In genomic region chr9:114729911-114730805, GRCm38 (mm10) we compare ENCODE assay signal across 1 mouse cellular context.
TF ChIP-seq lines count a peak whose summit lies in the region.

No protein-coding gene starts in this region.

TF ChIP-seq in MEL, 35 proteins besides CTCF, POLR2A, EP300 and RAD21 (continued from another document):
- TF ChIP-seq MAZ (IDR thresholded peaks at IDR 0.05; ENCODE audit: low read depth, low read length) (0 out of 2 replicates have a peak, but pooled peaks have one; percentile 35), BHLHE40 (IDR thresholded peaks at IDR 0.05; ENCODE audit: borderline replicate concordance, low read depth, low read length) (peak; percentile 94), TCF12 (IDR thresholded peaks at IDR 0.05; ENCODE audit: low read depth, low read length) (no peak), TBP (IDR thresholded peaks at IDR 0.05; ENCODE audit: low read depth, low read length) (no peak), RCOR1 (IDR thresholded peaks at IDR 0.05; ENCODE audit: low read depth, low read length) (no peak), SIN3A (IDR thresholded peaks at IDR 0.05; ENCODE audit: low read length) (peak; percentile 72), UBTF (IDR thresholded peaks at IDR 0.05; ENCODE audit: borderline replicate concordance, insufficient read depth, low read depth, low read length) (no peak)
TF ChIP-seq in MEL: peak in this region for 8.
